Mouse (Mus musculus) CD4-positive helper T cell, adult 2 months (primary cell): Measurements from ENCODE around the gene 1700024G13Rik.

Experiments used
- DNase-seq: peaks from one replicate; pipeline ENCODE4 v3.0.0-alpha.2; 2012; ENCODE audit warnings: low read depth, missing footprints, low spot score

1700024G13Rik gene

GRCm38 (mm10) chr14:32332515-32333445 is 55.4 kb downstream of the 1700024G13Rik start:
- DNase-seq, result no peak

DNA sequence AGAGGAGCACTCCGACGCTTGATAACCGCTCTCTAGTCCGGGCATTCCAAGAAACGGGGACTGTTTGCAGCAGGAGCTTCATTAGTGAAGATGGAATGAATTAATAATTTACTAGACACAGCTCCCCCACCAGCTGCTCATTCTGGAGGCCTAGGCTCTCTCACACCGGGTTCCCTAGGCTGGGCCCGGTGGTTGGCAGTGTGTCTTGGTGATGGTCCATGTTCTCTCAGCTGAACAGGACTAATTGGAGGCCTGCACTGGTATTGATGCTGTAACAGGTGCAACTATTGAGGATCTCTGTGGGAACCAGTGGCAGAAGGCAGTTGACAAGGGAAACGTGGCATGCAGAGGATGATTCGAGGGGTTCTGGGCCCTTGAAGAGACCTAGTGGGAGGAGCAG is 60.8 kb downstream of the 1700024G13Rik start:
- no peak for DNase-seq
